Mouse (Mus musculus): ENCODE results near the gene Gpsm1. TPM values are rescaled to one million over a fixed set of nuclear protein-coding genes. Genes with fewer than 3 reads are reported as not detected.

Gpsm1 gene
- total and polyA plus RNA-seq, 2 experiments from 2014 or later, result 155 to 330 TPM

DNA sequence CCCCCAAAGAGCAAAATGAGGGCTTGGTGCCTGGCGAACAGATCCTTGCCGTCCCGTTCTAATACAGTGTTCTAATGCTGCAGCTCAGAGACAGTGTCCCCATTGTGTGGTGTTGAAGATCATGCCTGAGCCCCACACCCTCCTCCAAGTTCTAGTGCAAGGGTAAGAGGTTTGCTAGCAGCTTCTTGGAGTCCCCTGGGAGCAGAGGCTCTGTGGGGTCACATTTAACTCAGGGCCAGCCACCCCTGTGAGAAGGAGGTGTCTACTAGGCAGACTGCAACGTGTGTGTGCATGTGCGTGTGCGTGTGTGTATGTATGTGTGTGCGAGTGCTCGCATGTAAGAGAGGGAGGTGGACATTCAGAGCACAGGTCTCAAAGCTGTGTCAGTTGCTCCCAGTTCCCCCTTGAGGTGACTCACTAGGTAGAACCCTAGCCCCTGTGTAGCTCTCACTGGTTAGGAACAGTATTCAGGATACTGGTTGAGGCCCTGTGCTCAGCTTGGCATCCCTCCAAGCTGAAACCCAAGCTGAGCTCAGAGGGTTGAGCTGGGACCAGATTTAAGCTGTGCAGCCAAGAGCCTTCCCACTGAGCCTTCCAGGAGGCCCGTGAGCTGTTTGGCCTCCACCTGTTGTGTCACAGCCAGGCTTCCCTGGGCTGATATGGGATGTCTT lies 1.4 kb downstream of the Gpsm1 start:
- WGBS, result 26% methylated on average over 9 of the region's 9 CpGs
- DNase-seq (ENCODE audit: low spot score) (peak; percentile 56), ATAC-seq (no peak)
- Histone ChIP-seq H3K9me3 (ENCODE audit: low read length) (no peaks in the 10 kb centered on the region), H3K27me3 (ENCODE audit: insufficient read depth, low read length) (no peaks in the 10 kb centered on the region), H3K27ac (peak overlapping the region; percentile 97), H3K9ac (replicated peaks; ENCODE audit: low read length) (peak overlapping the region; percentile 97), H3K36me3 (ENCODE audit: insufficient read depth, low read length) (0 out of 2 replicates have a peak, but pooled peaks cover 4% of the 10 kb centered on the region), H3K4me1 (ENCODE audit: insufficient read depth, low read length) (peaks cover 52% of the 10 kb centered on the region), H3K4me2 (ENCODE audit: low read depth, low read length) (peak overlapping the region; percentile 85), H3K4me3 (ENCODE audit: low read length) (peak overlapping the region; percentile 67)
- TF ChIP-seq CTCF (IDR thresholded peaks at IDR 0.05; ENCODE audit: low read depth), result no peak

- WGBS, result 55% methylated on average over 3 of the region's 3 CpGs
- H3K9ac ChIP-seq (replicated peaks; ENCODE audit: low read length), result peak overlapping the region; percentile 97
- peak overlapping the region; percentile 85 for H3K4me2 ChIP-seq (ENCODE audit: low read depth, low read length)
- ATAC-seq (no peak), DNase-seq (ENCODE audit: low spot score) (no peak)
- peak overlapping the region; percentile 97; the same call in 1 of the 2 replicates for H3K27ac ChIP-seq
- peaks cover 52% of the 10 kb centered on the region for H3K4me1 ChIP-seq (ENCODE audit: insufficient read depth, low read length)
- TF ChIP-seq CTCF (IDR thresholded peaks at IDR 0.05; ENCODE audit: low read depth), result no peak
- H3K9me3 ChIP-seq (ENCODE audit: low read length), result no peaks in the 10 kb centered on the region
- peak overlapping the region; percentile 67 for H3K4me3 ChIP-seq (ENCODE audit: low read length)
- no peaks in the 10 kb centered on the region for H3K27me3 ChIP-seq (ENCODE audit: insufficient read depth, low read length)
- 0 out of 2 replicates have a peak, but pooled peaks cover 4% of the 10 kb centered on the region for H3K36me3 ChIP-seq (ENCODE audit: insufficient read depth, low read length)
Observed at GRCm38 (mm10) chr2:26317371-26317770, 2.1 kb downstream of the Gpsm1 start.

GRCm38 (mm10) chr2:26317991-26318672 lies 2.8 kb downstream of the Gpsm1 start:
- Histone ChIP-seq H3K27ac (no peak overlapping the region), H3K4me1 (ENCODE audit: insufficient read depth, low read length) (peaks cover 52% of the 10 kb centered on the region), H3K9me3 (ENCODE audit: low read length) (no peaks in the 10 kb centered on the region), H3K4me3 (ENCODE audit: low read length) (no peak overlapping the region), H3K27me3 (ENCODE audit: insufficient read depth, low read length) (no peaks in the 10 kb centered on the region), H3K36me3 (ENCODE audit: insufficient read depth, low read length) (peaks cover 7% of the 10 kb centered on the region; the same call in 1 of the 2 replicates), H3K4me2 (ENCODE audit: low read depth, low read length) (peak overlapping the region; percentile 85), H3K9ac (replicated peaks; ENCODE audit: low read length) (peak overlapping the region; percentile 33; the same call in 1 of the 2 replicates)
- ATAC-seq, result no peak
- no peak for DNase-seq (ENCODE audit: low spot score)
- no peak for TF ChIP-seq CTCF (IDR thresholded peaks at IDR 0.05; ENCODE audit: low read depth)
- 85% methylated on average over 3 of the region's 3 CpGs for WGBS

GRCm38 (mm10) chr2:26319109-26319508 lies 3.8 kb downstream of the Gpsm1 start:
- no peak for ATAC-seq
- no peak overlapping the region for H3K4me3 ChIP-seq (ENCODE audit: low read length)
- DNase-seq (ENCODE audit: low spot score), result no peak
- H3K4me2 ChIP-seq (ENCODE audit: low read depth, low read length), result no peak overlapping the region; the same call in 1 of the 2 replicates
- no peak for TF ChIP-seq CTCF (IDR thresholded peaks at IDR 0.05; ENCODE audit: low read depth)
- H3K36me3 ChIP-seq (ENCODE audit: insufficient read depth, low read length), result peaks cover 16% of the 10 kb centered on the region
- H3K9ac ChIP-seq (replicated peaks; ENCODE audit: low read length), result 0 out of 2 replicates have a peak overlapping the region, but pooled peaks have one; percentile 13
- H3K27ac ChIP-seq, result no peak overlapping the region
- H3K4me1 ChIP-seq (ENCODE audit: insufficient read depth, low read length), result peaks cover 52% of the 10 kb centered on the region
- H3K27me3 ChIP-seq (ENCODE audit: insufficient read depth, low read length), result no peaks in the 10 kb centered on the region
- no peaks in the 10 kb centered on the region for H3K9me3 ChIP-seq (ENCODE audit: low read length)
- 72% methylated on average over 9 of the region's 9 CpGs for WGBS

DNA sequence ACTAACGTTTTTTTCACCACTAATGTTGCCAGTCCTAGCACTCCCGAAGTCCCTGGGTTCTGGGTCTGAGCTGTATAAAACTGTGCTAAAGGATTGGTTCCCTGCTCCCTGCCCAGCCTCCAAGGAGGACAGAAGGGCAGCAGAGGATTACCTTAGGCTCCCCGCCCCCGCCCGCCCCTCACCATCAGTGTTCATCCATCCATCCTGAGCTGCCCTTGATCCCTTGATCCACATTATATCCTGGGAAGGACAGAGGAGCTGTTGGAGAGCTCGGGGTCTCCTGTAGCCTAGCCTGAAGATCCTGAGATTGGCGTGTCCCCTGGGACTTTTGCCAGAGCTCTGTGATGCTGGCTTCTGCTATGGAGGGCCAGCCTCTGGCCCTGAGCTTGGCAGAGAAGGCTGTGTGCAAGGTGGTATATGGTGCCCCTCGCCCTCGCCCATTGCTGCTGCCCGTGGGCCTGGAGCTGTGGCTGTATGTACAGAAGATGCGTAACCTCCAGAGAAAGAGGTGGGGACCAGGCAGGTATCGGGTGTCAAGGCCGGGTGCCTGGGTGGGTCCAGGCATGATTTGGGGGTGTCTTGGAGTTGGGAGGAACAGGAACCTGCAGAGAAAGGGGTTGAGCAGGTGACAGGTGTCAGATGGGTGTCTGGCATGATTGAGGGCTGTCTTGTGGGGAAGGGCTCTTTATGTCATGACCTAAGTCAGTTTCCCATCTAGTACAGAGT lies 4.4 kb downstream of the Gpsm1 start:
- Histone ChIP-seq H3K36me3 (ENCODE audit: insufficient read depth, low read length) (peaks cover 22% of the 10 kb centered on the region), H3K4me3 (ENCODE audit: low read length) (no peak overlapping the region), H3K9me3 (ENCODE audit: low read length) (no peaks in the 10 kb centered on the region), H3K4me1 (ENCODE audit: insufficient read depth, low read length) (peaks cover 49% of the 10 kb centered on the region), H3K9ac (replicated peaks; ENCODE audit: low read length) (peak overlapping the region; percentile 13; the same call in 1 of the 2 replicates), H3K4me2 (ENCODE audit: low read depth, low read length) (no peak overlapping the region), H3K27ac (no peak overlapping the region), H3K27me3 (ENCODE audit: insufficient read depth, low read length) (no peaks in the 10 kb centered on the region)
- WGBS, result 78% methylated on average over 13 of the region's 13 CpGs
- TF ChIP-seq CTCF (IDR thresholded peaks at IDR 0.05; ENCODE audit: low read depth), result no peak
- DNase-seq (ENCODE audit: low spot score) (no peak), ATAC-seq (no peak)

DNA sequence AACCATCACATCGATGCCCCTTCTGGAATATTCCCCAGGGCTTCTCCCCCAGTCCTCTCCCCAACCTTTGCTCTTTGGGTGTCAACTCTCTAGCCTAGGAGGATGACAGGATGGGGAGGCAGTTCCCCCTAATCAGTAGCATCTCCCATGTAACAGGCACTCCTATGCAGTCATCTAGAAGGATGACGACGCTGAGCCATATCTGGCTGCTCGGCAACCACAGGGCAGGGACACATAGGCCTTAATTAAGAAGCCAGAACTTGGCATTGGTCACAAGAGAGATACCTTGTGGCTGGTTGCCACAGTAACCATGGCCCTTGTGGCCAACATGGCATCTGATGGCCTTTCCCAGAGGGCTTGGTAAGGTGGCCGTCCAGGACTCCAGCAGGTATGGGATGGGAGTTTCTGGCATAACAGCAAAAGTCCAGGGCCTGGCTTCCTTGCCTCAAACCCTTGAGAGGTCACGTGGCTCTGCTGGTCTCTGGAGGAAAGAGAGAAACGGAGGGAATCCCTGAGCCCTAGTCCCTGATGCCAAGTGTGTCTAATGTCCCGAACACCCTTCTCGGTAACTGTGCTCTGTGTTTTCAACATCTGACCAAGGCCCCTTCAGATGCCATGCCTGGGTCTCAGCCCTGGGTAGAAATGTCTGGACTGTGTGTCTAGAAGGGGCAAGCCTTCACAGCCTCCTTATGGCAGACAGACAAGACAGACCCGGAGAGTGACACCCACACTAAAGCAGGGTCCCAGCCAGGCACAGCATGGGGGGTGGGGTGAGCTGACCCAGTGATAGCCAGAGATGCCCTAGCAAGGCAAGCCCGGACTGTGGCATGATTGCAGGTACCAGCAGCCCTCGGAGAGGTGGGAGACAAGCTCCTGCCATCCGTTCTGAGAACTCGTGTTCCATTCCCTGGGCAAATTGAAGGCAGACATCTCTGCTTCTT lies 5.2 kb downstream of the Gpsm1 start:
- H3K9ac ChIP-seq (replicated peaks; ENCODE audit: low read length), result no peak overlapping the region; the same call in 1 of the 2 replicates

More for the DNA sequence above, 5.2 kb downstream of the Gpsm1 start:
- Histone ChIP-seq H3K4me3 (ENCODE audit: low read length) (no peak overlapping the region), H3K36me3 (ENCODE audit: insufficient read depth, low read length) (peaks cover 30% of the 10 kb centered on the region), H3K9me3 (ENCODE audit: low read length) (no peaks in the 10 kb centered on the region), H3K27me3 (ENCODE audit: insufficient read depth, low read length) (no peaks in the 10 kb centered on the region), H3K27ac (no peak overlapping the region), H3K4me1 (ENCODE audit: insufficient read depth, low read length) (peaks cover 47% of the 10 kb centered on the region), H3K4me2 (ENCODE audit: low read depth, low read length) (no peak overlapping the region)
- ATAC-seq (no peak), DNase-seq (ENCODE audit: low spot score) (no peak)
- TF ChIP-seq CTCF (IDR thresholded peaks at IDR 0.05; ENCODE audit: low read depth), result no peak
- WGBS, result 69% methylated on average over 14 of the region's 14 CpGs
